Mouse (Mus musculus) layer of hippocampus, postnatal 14 days (tissue): ENCODE measurements around the gene Flt4. TPM values are rescaled to one million over a fixed set of nuclear protein-coding genes. Genes with fewer than 3 reads are reported as not detected.

Experiments
- DNase-seq, 2 experiments: peaks; one replicate each; pipeline ENCODE4 v3.0.0; 2021 to 2022; ENCODE audit warnings: low spot score in 2 of 2, mixed read lengths in 1 of 2
- total RNA-seq, 2 experiments: library from RNA; stranded (reverse); gene quantifications; 2 replicates each; pipeline ENCODE4 v1.2.3; 2021

Gene Flt4
- total RNA-seq, 2 experiments from 2014 or later = 3.4 TPM

DNA sequence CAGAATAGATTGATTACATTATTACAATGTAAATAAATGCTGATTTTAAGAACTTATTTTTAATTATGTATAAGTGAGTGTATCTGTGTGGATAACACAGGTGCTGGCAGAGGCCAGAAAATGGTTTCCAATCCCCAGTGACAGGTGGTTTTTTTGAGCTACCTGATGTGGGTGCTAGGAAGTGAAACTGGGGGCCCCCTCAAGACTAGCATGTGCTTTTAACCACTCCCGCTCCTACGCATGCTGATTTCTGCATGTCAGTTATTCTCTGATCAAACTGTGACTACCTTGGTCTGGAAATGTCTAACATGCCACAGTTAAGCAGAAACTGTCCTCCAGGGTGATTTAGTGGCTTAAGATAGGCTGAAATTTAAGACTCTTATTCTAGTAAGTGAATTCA, 87.4 kb downstream of the Flt4 start:
- DNase-seq = no peak

DNA sequence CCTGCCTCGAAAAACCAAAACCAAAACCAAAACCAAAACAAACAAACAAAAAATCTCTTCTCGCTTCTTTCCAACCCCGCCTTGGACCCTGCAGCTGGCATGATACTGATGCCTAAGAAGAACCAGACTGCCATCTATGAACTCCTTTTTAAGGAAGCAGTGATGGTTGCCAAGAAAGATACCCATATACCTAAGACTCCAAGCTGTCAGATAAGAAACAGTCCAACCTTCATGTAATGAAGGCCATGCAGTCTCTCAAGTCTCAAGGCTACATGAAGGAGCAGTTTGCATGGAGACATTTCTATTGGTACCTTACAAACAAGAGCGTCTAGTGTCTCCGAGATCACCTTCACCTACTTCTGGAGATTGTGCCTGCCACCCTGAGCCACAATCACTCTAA, 88.7 kb downstream of the Flt4 start:
- no peak for DNase-seq

DNA sequence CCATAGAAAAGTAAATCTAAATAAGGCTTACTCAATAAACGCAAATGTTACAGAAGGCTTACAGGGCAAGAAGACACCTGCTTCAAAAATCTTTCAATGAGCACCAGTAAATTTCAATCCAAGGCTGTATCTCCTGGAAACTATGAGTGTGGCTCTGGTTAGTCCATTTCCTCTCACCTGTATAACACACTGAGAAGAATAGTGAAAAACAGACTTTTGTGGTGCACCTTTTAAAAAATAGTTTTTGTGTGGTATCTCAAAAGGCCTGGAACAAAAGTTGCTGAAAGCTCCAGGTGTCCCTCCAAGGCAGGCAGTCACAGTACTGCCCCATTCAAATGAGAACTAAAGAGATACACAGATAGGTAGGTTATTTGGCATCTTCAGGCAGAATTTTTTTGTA, 90.0 kb downstream of the Flt4 start:
- DNase-seq = no peak

DNA sequence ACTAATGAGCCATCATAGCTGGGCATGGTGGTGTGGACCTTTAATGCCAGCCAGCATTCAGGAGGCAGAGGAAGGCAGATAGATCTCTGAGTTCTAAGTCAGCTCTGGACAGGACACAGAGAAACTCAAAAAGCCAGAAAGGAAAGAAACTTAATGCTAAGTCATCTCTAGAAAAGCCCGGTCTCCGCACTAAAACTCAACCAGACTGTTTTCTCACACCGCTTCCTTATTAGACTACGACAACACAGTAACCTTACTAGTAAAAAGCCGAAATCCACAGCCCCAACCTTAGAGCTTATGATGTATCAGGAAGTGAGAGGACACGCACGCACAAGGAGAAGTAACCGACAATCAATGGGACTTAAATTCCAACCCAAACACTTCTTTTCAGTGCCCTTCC, 93.0 kb downstream of the Flt4 start:
- DNase-seq = no peak

Other genes with a start within 250 kb of the Flt4 start
- not detected for gene Olfr1389, start 186.2 kb upstream of the Flt4 start, total RNA-seq
- under 1 TPM; 0.28 to 0.33 TPM for gene Olfr1388, start 172.6 kb upstream of the Flt4 start, total RNA-seq
- gene Olfr1387, start 153.9 kb upstream of the Flt4 start, total RNA-seq = not detected
- not detected for gene Olfr1386, start 144.2 kb upstream of the Flt4 start, total RNA-seq
- under 1 TPM; 0.12 to 0.14 TPM for gene Olfr1385, start 120.2 kb upstream of the Flt4 start, total RNA-seq
- not detected for gene Olfr1384, start 102.5 kb upstream of the Flt4 start, total RNA-seq
- under 1 TPM in 1 of 2 experiments, not detected in 1; 0.50 TPM for gene Olfr1383, start 89.6 kb upstream of the Flt4 start, total RNA-seq
- not detected for gene Olfr1382, start 81.0 kb upstream of the Flt4 start, total RNA-seq
- gene Olfr1381, start 65.8 kb upstream of the Flt4 start, total RNA-seq = not detected
- gene Olfr1380, start 52.4 kb upstream of the Flt4 start, total RNA-seq = not detected
- gene Scgb3a1, start 54.3 kb downstream of the Flt4 start, total RNA-seq = not detected
- 10 to 100 TPM; 47.6 to 49.8 TPM for gene Cnot6, start 103.5 kb downstream of the Flt4 start, total RNA-seq
- 1 to 10 TPM; 6.6 to 7.9 TPM for gene Gfpt2, start 184.9 kb downstream of the Flt4 start, total RNA-seq
- gene Mapk9, start 237.5 kb downstream of the Flt4 start, total RNA-seq = 100 to 1,000 TPM; 150 to 162 TPM